Mouse (Mus musculus): ENCODE measurements around the gene Rab40c.

- no peak for TF ChIP-seq USF1 (IDR thresholded peaks at IDR 0.05; ENCODE audit: low read depth)
- TF ChIP-seq MYOD1 (IDR thresholded peaks at IDR 0.05; ENCODE audit: control insufficient read depth in 1 of 3, insufficient read length in 2 of 3, low read depth in 2 of 3) = no peak
- TF ChIP-seq MYOG (IDR thresholded peaks at IDR 0.05; ENCODE audit: control insufficient read depth in 1 of 3, insufficient read depth in 1 of 3, insufficient read length in 2 of 3, low read depth in 2 of 3) = no peak
Observed at GRCm38 (mm10) chr17:25945517-25946155, 26.1 kb upstream of the Rab40c start.
